Mouse (Mus musculus) bone marrow macrophage, adult 2 months (primary cell): ENCODE measurements around the gene Depdc7. TPM values are rescaled to one million over a fixed set of nuclear protein-coding genes. Genes with fewer than 3 reads are reported as not detected.

ENCODE experiments used
- H3K27ac ChIP-seq: 2 replicates; pipeline ENCODE4 v1.5.1; 2012; ENCODE audit warnings: low read depth, low read length; ENCODE audit not compliant: insufficient read depth
- H3K4me1 ChIP-seq: 2 replicates; pipeline ENCODE4 v1.6.1; 2012; ENCODE audit warnings: low read length; ENCODE audit not compliant: control insufficient read depth, insufficient read depth
- H3K4me3 ChIP-seq: 2 replicates; pipeline ENCODE4 v1.5.1; 2012; ENCODE audit warnings: mild to moderate bottlenecking, low read length, moderate library complexity; ENCODE audit not compliant: insufficient read depth
- CTCF ChIP-seq: IDR thresholded peaks from 2 replicates; pipeline ENCODE4 v1.5.1; 2012; ENCODE audit warnings: low read depth, mild to moderate bottlenecking, low read length, moderate library complexity
- POLR2A ChIP-seq: IDR thresholded peaks from 2 replicates; pipeline ENCODE4 v1.6.1; 2012; ENCODE audit warnings: mild to moderate bottlenecking, low read depth, low read length, borderline replicate concordance
- polyA plus RNA-seq: library from polyadenylated mRNA; stranded (reverse); fragments of >200 nt; gene quantifications from 2 replicates; pipeline ENCODE4 v1.2.4, GENCODE M21; 2012; ENCODE audit not compliant: missing spikeins, insufficient read depth, insufficient read length

Gene Depdc7
- polyA plus RNA-seq, 1 experiment, result 13.1 TPM

DNA sequence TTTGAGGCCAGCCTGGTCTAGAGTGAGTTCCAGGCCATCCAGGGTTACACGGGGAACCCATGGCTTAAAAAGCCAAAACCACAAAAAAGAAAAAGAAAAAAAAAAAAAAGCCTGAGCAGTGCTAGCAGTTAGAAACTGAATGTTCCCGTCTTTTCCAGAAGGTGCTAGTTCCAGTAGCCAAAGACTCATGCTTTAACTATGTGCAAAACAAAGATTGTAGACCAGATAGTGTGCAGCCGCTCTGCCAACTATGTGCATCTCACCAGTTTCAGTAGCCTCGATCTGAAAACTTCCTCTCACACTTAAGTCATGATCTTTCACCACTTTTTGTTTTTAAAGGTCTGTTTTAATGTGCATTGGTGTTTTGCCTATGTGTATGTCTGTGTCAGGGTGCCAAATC is 24.9 kb downstream of the Depdc7 start:
- H3K4me1 ChIP-seq, result no peaks in the 10 kb centered on the region
- no peak overlapping the region for H3K27ac ChIP-seq
- TF ChIP-seq POLR2A (no peak), CTCF (no peak)
- no peak overlapping the region for H3K4me3 ChIP-seq

- TF ChIP-seq POLR2A (no peak), CTCF (no peak)
- Histone ChIP-seq H3K4me3 (no peak overlapping the region), H3K27ac (no peak overlapping the region), H3K4me1 (peaks cover 3% of the 10 kb centered on the region; the same call in 1 of the 2 replicates)
Measured at GRCm38 (mm10) chr2:104717231-104717735, 25.4 kb downstream of the Depdc7 start.

GRCm38 (mm10) chr2:104716279-104716678 is 26.4 kb downstream of the Depdc7 start, which contains the start of gene Pin1rt1:
Pin1rt1 (minus strand) TSS chr2:104716379.
- no peak within 1 kb of the TSS for H3K27ac ChIP-seq
- TF ChIP-seq CTCF, result no peak
- TF ChIP-seq POLR2A, result no peak

DNA sequence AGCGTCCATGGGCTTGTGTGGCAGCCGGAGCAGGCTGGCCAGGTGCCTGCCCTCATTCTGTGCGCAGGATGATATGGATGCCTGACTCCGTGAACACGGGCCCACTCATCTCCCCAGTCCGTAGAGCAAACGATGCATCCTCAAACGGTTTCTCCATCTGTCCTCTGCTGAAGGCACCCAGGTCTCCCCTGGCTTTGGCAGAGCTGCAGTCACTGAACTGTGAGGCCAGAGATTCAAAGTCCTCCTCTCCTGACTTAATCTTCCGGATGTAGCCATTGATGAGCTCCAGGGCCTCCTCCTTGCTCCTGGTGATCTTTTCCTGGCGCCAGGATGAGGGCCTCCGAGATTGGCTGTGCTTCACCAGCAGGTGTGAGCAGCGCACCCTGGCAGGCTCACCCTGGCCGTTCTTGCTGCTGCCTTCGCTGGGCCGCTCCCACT is 28.4 kb downstream of the Depdc7 start:
- Histone ChIP-seq H3K4me3 (no peak overlapping the region), H3K27ac (no peak overlapping the region), H3K4me1 (peaks cover 13% of the 10 kb centered on the region)
- TF ChIP-seq CTCF, result no peak
- TF ChIP-seq POLR2A, result no peak

More at GRCm38 (mm10) chr2:104716279-104716678, 26.4 kb downstream of the Depdc7 start, which contains the start of gene Pin1rt1:
- Histone ChIP-seq H3K4me3 (no peak within 1 kb of the TSS), H3K4me1 (peaks cover 3% of the 10 kb centered on the region; the same call in 1 of the 2 replicates)

- no peak for TF ChIP-seq POLR2A
- no peak for TF ChIP-seq CTCF
- no peak overlapping the region for H3K27ac ChIP-seq
- peak overlapping the region; percentile 80 for H3K4me3 ChIP-seq
- H3K4me1 ChIP-seq, result peaks cover 13% of the 10 kb centered on the region
Measured at GRCm38 (mm10) chr2:104712486-104712809, 30.2 kb downstream of the Depdc7 start.

DNA sequence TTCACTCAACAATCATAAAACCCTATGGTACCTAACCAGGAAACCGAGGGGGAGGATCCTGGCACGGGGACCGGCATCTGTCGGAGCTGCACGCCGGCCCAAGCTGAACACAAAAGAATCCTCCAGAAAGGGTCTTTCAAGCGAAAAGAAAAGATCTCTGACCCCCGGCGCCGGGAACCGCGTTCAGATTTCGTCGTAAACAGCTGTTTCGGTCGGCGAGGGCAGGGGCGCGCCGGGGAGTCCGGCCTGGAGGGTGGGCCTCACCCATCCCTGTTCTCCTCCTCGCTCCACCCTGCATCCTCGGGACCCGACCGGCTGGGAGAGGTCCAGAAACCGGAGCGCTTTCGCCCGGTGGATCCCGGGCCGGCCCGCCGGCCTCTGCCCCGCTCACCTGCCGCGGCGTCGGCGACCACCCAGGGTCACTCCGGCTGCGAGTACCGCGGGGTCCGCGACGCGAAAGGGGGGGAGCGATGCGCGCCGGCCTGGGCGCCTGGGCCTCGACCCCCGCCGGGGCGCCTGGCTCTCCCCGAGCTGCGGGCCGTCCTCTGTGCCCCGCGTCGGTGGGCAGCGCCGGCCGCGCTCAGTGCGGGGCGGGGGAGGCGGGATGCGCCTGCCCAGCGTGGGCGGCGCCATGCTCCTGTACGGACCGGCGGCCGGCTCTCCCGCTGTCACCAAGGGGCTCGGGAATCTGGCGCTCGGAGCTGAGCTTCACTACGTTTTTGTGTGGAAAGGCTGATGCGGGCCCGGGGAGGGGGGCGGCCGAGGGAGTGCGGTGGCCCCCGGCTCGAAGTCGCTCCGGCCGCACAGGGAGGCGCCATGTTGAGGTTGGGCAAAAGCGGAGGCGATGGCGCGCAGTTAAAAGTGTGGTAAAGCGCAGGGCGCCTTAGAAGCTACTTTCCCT is 30.8 kb downstream of the Depdc7 start, which contains the start of gene Tcp11l1:
Gene Tcp11l1, minus strand, starts transcription at position 585 of the 901 bp plus-strand sequence.
- H3K4me3 ChIP-seq, result peak within 1 kb of the TSS; percentile 80
- H3K27ac ChIP-seq, result peak within 1 kb of the TSS; percentile 33
- no peak for TF ChIP-seq CTCF
- TF ChIP-seq POLR2A, result no peak
- H3K4me1 ChIP-seq, result peaks cover 16% of the 10 kb centered on the region

DNA sequence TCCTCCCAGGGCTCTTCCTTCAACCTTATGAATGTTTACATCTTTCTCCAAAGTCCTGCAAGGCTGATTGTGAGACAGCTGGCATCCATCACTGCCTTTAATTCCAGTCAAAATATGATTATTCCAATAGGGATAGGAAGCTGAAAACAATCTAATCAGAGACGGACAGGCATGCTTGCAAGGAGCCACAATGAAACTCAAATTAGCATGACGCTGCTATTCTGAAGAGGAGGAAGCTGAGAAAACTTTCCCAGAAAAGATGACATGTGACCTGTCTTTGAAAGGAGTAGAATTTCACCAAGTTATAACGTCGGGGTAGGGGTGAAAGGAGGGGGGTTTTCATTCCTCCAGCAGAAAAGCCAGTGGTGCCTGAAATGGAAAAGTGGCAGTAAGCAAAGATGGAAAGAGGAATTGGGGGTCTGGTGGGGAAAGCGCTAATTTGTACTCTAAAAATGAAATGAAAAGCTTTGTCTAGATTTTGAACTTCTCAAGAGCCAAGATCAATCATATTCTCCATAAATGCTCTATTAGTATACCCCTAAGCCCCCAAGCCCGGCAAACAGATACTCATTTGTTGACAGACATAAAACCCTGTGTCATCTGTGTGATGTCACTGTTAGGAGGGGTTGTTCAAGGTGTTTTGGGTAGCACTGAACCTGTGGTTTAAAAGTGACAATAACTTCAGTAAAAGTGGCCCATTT is 31.9 kb downstream of the Depdc7 start:
- Histone ChIP-seq H3K27ac (peak overlapping the region; percentile 33), H3K4me3 (peak overlapping the region; percentile 80), H3K4me1 (peaks cover 18% of the 10 kb centered on the region)
- TF ChIP-seq POLR2A, result no peak
- TF ChIP-seq CTCF, result no peak

DNA sequence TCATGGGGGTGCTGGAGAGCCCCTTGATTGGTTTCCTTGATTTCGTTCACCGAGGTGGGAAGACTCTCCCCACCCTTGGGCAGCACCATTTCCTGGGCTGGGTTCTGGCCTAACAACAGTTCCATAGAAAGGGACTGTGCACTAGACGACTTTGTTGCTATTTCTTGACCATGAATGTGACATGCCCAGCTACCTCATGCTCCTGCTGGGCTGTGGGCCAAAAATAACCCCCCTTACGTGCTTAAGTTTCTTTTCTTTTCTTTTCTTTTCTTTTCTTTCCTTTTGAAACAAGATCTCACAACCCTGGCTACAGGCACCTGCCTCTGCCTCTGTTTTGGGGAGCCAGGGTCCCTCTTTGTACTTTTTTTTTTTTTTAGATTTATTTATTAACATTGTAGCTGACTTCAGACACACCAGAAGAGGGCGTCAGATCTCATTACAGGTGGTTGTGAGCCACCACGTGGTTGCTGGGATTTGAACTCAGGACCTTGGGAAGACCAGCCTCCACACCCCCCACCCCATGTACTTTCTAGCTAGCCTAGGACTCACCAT is 32.8 kb downstream of the Depdc7 start:
- Histone ChIP-seq H3K4me3 (no peak overlapping the region), H3K4me1 (peaks cover 18% of the 10 kb centered on the region), H3K27ac (no peak overlapping the region; the same call in 1 of the 2 replicates)
- TF ChIP-seq CTCF, result no peak
- TF ChIP-seq POLR2A, result no peak

DNA sequence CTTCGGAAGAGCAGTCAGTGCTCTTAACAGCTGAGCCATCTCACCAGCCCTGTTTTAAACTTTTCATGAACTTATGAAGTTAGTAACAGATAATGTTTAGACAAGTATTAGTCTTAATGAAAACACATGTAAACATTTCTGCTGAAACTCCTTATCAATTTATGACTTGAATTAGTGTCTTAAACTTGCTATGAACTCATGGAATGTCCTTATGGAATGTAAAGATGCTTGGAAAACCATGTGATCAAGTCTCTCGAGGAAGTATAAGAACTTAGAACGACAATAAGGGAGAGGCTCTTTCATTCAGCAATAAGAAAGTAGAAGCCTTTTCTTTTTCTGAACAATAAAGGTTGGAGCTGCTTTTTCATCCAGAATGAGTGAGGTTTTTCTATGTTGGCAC is 38.3 kb downstream of the Depdc7 start:
- Histone ChIP-seq H3K4me3 (no peak overlapping the region), H3K4me1 (peaks cover 4% of the 10 kb centered on the region), H3K27ac (no peak overlapping the region)
- TF ChIP-seq POLR2A (no peak), CTCF (no peak)
